ENCODE assay signal across 8 mouse cellular contexts in the genomic region with DNA sequence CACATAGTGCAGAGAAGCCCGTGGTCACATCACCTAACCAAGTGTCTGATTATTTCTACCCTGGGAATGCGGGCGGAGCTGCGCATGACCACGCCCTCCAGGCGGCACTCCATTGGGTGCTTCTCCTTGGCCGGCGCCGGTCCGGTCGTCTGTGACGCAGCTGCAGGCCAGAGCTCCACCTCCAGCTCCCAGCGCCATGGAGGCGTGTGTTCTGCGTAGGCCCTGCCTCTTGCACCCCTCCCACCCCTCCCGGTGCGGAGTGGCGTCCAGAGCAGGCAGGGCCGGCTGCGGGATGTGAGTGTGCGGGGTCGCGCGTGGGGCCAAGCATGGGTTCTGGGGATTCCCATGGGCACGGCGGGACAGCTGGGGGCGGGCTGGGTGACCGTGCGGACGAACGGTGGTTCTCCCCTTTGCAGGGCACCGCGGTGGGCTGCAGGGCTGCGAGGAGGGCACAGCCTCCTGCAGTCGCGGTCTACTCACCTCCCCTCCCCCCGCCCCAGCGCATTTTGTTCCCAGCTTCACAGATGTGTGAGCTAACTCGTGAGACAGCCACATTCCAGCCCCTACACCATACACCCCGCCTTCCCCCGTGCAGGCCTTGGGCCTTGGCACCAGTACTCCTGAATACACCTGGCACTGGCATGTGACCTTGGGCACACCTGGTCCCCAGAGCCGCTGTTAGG. TPM values are rescaled to one million over a fixed set of nuclear protein-coding genes. Genes with fewer than 3 reads are reported as not detected.
DNase-seq lines count a peak whose midpoint lies in the region; ATAC-seq lines count a peak whose summit lies in the region.

A gene (plus strand): TSS at position 112 of the 683 bp plus-strand sequence.

- H3K9me3 ChIP-seq in hindbrain, embryonic 11.5 days (ENCODE audit: control insufficient read depth, low read length) = no peaks in the 10 kb centered on the region

- H3K9ac ChIP-seq in hindbrain, embryonic 11.5 days (ENCODE audit: low read depth, low read length) = peak within 1 kb of the TSS; percentile 78

- peak; percentile 94 for DNase-seq in Muller cell, postnatal 12 days (ENCODE audit: inconsistent ontology term)
- peak; percentile 97 for DNase-seq in cerebellum, adult 9-11 months
- DNase-seq in frontal cortex, adult 2 months (ENCODE audit: extremely low spot score in 1 of 2, low spot score in 1 of 2) = peak; percentile 88 to 91
- DNase-seq in hindbrain, embryonic 11.5 days (ENCODE audit: low spot score) = peak; percentile 89
- peak; percentile 82 to 89 for DNase-seq in layer of hippocampus, postnatal 10 days (ENCODE audit: low spot score in 2 of 2)
- peak; percentile 95 for DNase-seq in lung, postnatal 10 days
- peak; percentile 87 for DNase-seq in ovary, postnatal 36 days (ENCODE audit: low spot score)
- peak; percentile 66 for DNase-seq in thymus, postnatal 25 days

- H3K4me3 ChIP-seq in hindbrain, embryonic 11.5 days (ENCODE audit: low read depth, low read length) = peak within 1 kb of the TSS; percentile 65

- H3K27me3 ChIP-seq in hindbrain, embryonic 11.5 days (ENCODE audit: control insufficient read depth, insufficient read depth, low read length) = no peaks in the 10 kb centered on the region

- 1% methylated on average over 40 of the region's 42 CpGs for WGBS in hindbrain, embryonic 11.5 days

- peak; percentile 95 for ATAC-seq in hindbrain, embryonic 11.5 days (ENCODE audit: low FRiP score)

- peak within 1 kb of the TSS; percentile 83 for H3K27ac ChIP-seq in hindbrain, embryonic 11.5 days (ENCODE audit: low read depth, low read length)

- H3K36me3 ChIP-seq in hindbrain, embryonic 11.5 days (ENCODE audit: control insufficient read depth, insufficient read depth, low read length) = no peaks in the 10 kb centered on the region

- H3K4me2 ChIP-seq in hindbrain, embryonic 11.5 days (replicated peaks; ENCODE audit: low read depth, low read length) = peak within 1 kb of the TSS; percentile 76

- H3K4me1 ChIP-seq in hindbrain, embryonic 11.5 days (replicated peaks; ENCODE audit: control insufficient read depth, insufficient read depth, low read length) = peaks cover 10% of the 10 kb centered on the region

RNA-seq across cellular contexts. Expression of the gene that starts here (rescaled TPM):
- 167 and 189 TPM in 2 replicates for polyA plus RNA-seq in frontal cortex, adult 2 months (2012; rRNA removed)
- 13.2 and 14.5 TPM in 2 replicates for polyA plus RNA-seq in hindbrain, embryonic 11.5 days (2014; fragmentation: Nextera tagmentation; extraction: Ambion mirVana)
- 100 to 1,000 TPM in 1 of 2 experiments, 10 to 100 TPM in 1; 96.2 to 103 TPM for total RNA-seq in layer of hippocampus, postnatal 10 days (2021)

Comparison
In these comparisons a context has a peak if more than half of its experiments do, and no peak if none do; other contexts are left out.
1. Peak in every context shown above with its lines: DNase-seq, ATAC-seq, H3K4me3 ChIP-seq and H3K27ac ChIP-seq.
2. RNA of the gene that starts here (polyA plus RNA-seq): 167 to 189 TPM in frontal cortex, adult 2 months; 13.2 to 14.5 TPM in hindbrain, embryonic 11.5 days; every median in the first group is over 10 times any median in the second.